Mouse (Mus musculus): ENCODE measurements around the gene Hoxd9. TPM values are rescaled to one million over a fixed set of nuclear protein-coding genes. Genes with fewer than 3 reads are reported as not detected.

Gene Hoxd9
- polyA plus RNA-seq, 1 experiment from 2014 or later, result not detected

GRCm38 (mm10) chr2:74659507-74660005, 38.0 kb upstream of the Hoxd9 start, which contains the start of gene Evx2:
Evx2 (minus strand) TSS chr2:74659557.
- H3K9ac ChIP-seq (replicated peaks), result no peak within 1 kb of the TSS
- H3K9me3 ChIP-seq, result no peaks in the 10 kb centered on the region
- no peaks in the 10 kb centered on the region for H3K36me3 ChIP-seq
- no peak within 1 kb of the TSS; the same call in 1 of the 2 replicates for H3K4me3 ChIP-seq
- peaks cover 82% of the 10 kb centered on the region for H3K27me3 ChIP-seq
- 2% methylated on average over 28 of the region's 28 CpGs for WGBS
- no peak for ATAC-seq (replicated peaks)
- H3K4me2 ChIP-seq (replicated peaks), result no peak within 1 kb of the TSS
- peaks cover 19% of the 10 kb centered on the region for H3K4me1 ChIP-seq
- no peak within 1 kb of the TSS for H3K27ac ChIP-seq (replicated peaks)

GRCm38 (mm10) chr2:74660421-74661375, 36.8 kb upstream of the Hoxd9 start:
- no peaks in the 10 kb centered on the region for H3K36me3 ChIP-seq
- no peak overlapping the region for H3K4me3 ChIP-seq
- no peak overlapping the region for H3K9ac ChIP-seq (replicated peaks)
- no peak for ATAC-seq (replicated peaks)
- WGBS, result 3% methylated on average over 30 of the region's 30 CpGs
- H3K4me2 ChIP-seq (replicated peaks), result no peak overlapping the region
- peaks cover 15% of the 10 kb centered on the region for H3K4me1 ChIP-seq
- H3K9me3 ChIP-seq, result no peaks in the 10 kb centered on the region
- H3K27me3 ChIP-seq, result peaks cover 81% of the 10 kb centered on the region
- H3K27ac ChIP-seq (replicated peaks), result no peak overlapping the region

GRCm38 (mm10) chr2:74661685-74662084, 35.8 kb upstream of the Hoxd9 start:
- Histone ChIP-seq H3K36me3 (no peaks in the 10 kb centered on the region), H3K27me3 (peaks cover 82% of the 10 kb centered on the region), H3K9me3 (no peaks in the 10 kb centered on the region), H3K4me1 (peaks cover 9% of the 10 kb centered on the region), H3K4me2 (replicated peaks) (no peak overlapping the region; the same call in 1 of the 2 replicates), H3K9ac (replicated peaks) (no peak overlapping the region), H3K4me3 (no peak overlapping the region), H3K27ac (replicated peaks) (no peak overlapping the region)
- under 1% methylated on average over 14 of the region's 14 CpGs for WGBS
- ATAC-seq (replicated peaks), result peak; percentile 48

GRCm38 (mm10) chr2:74663291-74663925, 34.1 kb upstream of the Hoxd9 start:
- Histone ChIP-seq H3K27ac (replicated peaks) (no peak overlapping the region), H3K27me3 (peaks cover 88% of the 10 kb centered on the region), H3K9ac (replicated peaks) (no peak overlapping the region), H3K4me2 (replicated peaks) (no peak overlapping the region), H3K9me3 (no peaks in the 10 kb centered on the region), H3K36me3 (no peaks in the 10 kb centered on the region), H3K4me1 (peaks cover 11% of the 10 kb centered on the region), H3K4me3 (no peak overlapping the region)
- 4% methylated on average over 18 of the region's 18 CpGs for WGBS
- peak; percentile 70; the same call in 1 of the 2 replicates for ATAC-seq (replicated peaks)

GRCm38 (mm10) chr2:74666411-74666810, 31.1 kb upstream of the Hoxd9 start:
- H3K36me3 ChIP-seq, result no peaks in the 10 kb centered on the region
- no peak overlapping the region for H3K9ac ChIP-seq (replicated peaks)
- WGBS, result 3% methylated on average over 7 of the region's 7 CpGs
- no peak overlapping the region for H3K27ac ChIP-seq (replicated peaks)
- no peak overlapping the region for H3K4me3 ChIP-seq
- no peak for ATAC-seq (replicated peaks)
- no peaks in the 10 kb centered on the region for H3K9me3 ChIP-seq
- peaks cover 96% of the 10 kb centered on the region for H3K27me3 ChIP-seq
- H3K4me1 ChIP-seq, result peaks cover 15% of the 10 kb centered on the region
- no peak overlapping the region for H3K4me2 ChIP-seq (replicated peaks)

- no peak for ATAC-seq (replicated peaks)
- Histone ChIP-seq H3K27ac (replicated peaks) (no peak overlapping the region), H3K9ac (replicated peaks) (no peak overlapping the region), H3K4me3 (no peak overlapping the region), H3K4me1 (peaks cover 12% of the 10 kb centered on the region), H3K27me3 (peaks cover 96% of the 10 kb centered on the region), H3K36me3 (no peaks in the 10 kb centered on the region), H3K4me2 (replicated peaks) (no peak overlapping the region), H3K9me3 (no peaks in the 10 kb centered on the region)
- WGBS, result 1% methylated on average over 36 of the region's 36 CpGs
These were observed 30.2 kb upstream of the Hoxd9 start for GRCm38 (mm10) chr2:74667191-74667841.

- WGBS, result 0% methylated on average over 36 of the region's 51 CpGs
- H3K36me3 ChIP-seq, result no peaks in the 10 kb centered on the region
- no peak for ATAC-seq (replicated peaks)
- no peak within 1 kb of the TSS for H3K27ac ChIP-seq (replicated peaks)
- H3K27me3 ChIP-seq, result peaks cover 96% of the 10 kb centered on the region
- peaks cover 16% of the 10 kb centered on the region for H3K4me1 ChIP-seq
- H3K4me2 ChIP-seq (replicated peaks), result peak within 1 kb of the TSS; percentile 48
- no peaks in the 10 kb centered on the region for H3K9me3 ChIP-seq
- no peak within 1 kb of the TSS for H3K9ac ChIP-seq (replicated peaks)
- H3K4me3 ChIP-seq, result peak within 1 kb of the TSS; percentile 21
These were observed 29.6 kb upstream of the Hoxd9 start, which contains the start of gene Hoxd13 for GRCm38 (mm10) chr2:74667842-74668357. Hoxd13 (plus strand) TSS chr2:74668310.

GRCm38 (mm10) chr2:74668370-74669229, 28.9 kb upstream of the Hoxd9 start:
- Histone ChIP-seq H3K27me3 (peaks cover 96% of the 10 kb centered on the region), H3K27ac (replicated peaks) (no peak overlapping the region)
- 1% methylated on average over 60 of the region's 74 CpGs for WGBS

GRCm38 (mm10) chr2:74669230-74669578, 28.3 kb upstream of the Hoxd9 start:
- WGBS, result 4% methylated on average over 3 of the region's 3 CpGs
- Histone ChIP-seq H3K4me2 (replicated peaks) (no peak overlapping the region), H3K4me1 (peaks cover 17% of the 10 kb centered on the region), H3K27ac (replicated peaks) (no peak overlapping the region), H3K36me3 (no peaks in the 10 kb centered on the region), H3K9me3 (no peaks in the 10 kb centered on the region), H3K27me3 (peaks cover 96% of the 10 kb centered on the region), H3K9ac (replicated peaks) (no peak overlapping the region), H3K4me3 (no peak overlapping the region)
- no peak for ATAC-seq (replicated peaks)

More at GRCm38 (mm10) chr2:74668370-74669229, 28.9 kb upstream of the Hoxd9 start:
- Histone ChIP-seq H3K36me3 (no peaks in the 10 kb centered on the region), H3K4me3 (peak overlapping the region; percentile 21), H3K9me3 (no peaks in the 10 kb centered on the region), H3K4me2 (replicated peaks) (peak overlapping the region; percentile 48), H3K4me1 (peaks cover 17% of the 10 kb centered on the region), H3K9ac (replicated peaks) (no peak overlapping the region)
- ATAC-seq (replicated peaks), result no peak; the same call in 1 of the 2 replicates

- H3K27me3 ChIP-seq, result peaks cover 96% of the 10 kb centered on the region
- H3K4me1 ChIP-seq, result peaks cover 17% of the 10 kb centered on the region
- H3K9ac ChIP-seq (replicated peaks), result no peak overlapping the region
- no peak for ATAC-seq (replicated peaks)
- no peak overlapping the region for H3K4me3 ChIP-seq
- no peak overlapping the region for H3K27ac ChIP-seq (replicated peaks)
- H3K4me2 ChIP-seq (replicated peaks), result no peak overlapping the region
- under 1% methylated on average over 14 of the region's 14 CpGs for WGBS
- no peaks in the 10 kb centered on the region for H3K9me3 ChIP-seq
- H3K36me3 ChIP-seq, result no peaks in the 10 kb centered on the region
These were observed 27.8 kb upstream of the Hoxd9 start for GRCm38 (mm10) chr2:74669650-74670235.
